Mouse (Mus musculus) heart, embryonic 14.5 days (tissue): ENCODE data around the gene Zfp451. TPM values are rescaled to one million over a fixed set of nuclear protein-coding genes. Genes with fewer than 3 reads are reported as not detected.
"Not testable (repeated sequence)": the region's sequence is repeated elsewhere in the genome, so short reads cannot be mapped to it uniquely, and the experiment has no call there.

ENCODE experiments used
- ATAC-seq: fragments of 200-750 bp; cut with Nextera tagmentation; 2 replicates; pipeline ENCODE4 v1.8.0; 2017; ENCODE audit warnings: low read depth, moderate TSS enrichment; ENCODE audit not compliant: insufficient number of reproducible peaks, insufficient read depth, low FRiP score
- H3K27ac ChIP-seq, 2 experiments: fragments of 200-500 bp in 1 of 2; fragments of 300-500 bp in 1 of 2; sonication (generic) in 1 of 2; replicated peaks in 1 of 2; 2 replicates each; pipeline ENCODE4 v1.5.1; 2012 to 2014; ENCODE audit warnings: low read depth in 2 of 2, low read length in 2 of 2, control low read depth in 1 of 2, mild to moderate bottlenecking in 1 of 2, mixed read lengths in 1 of 2; ENCODE audit not compliant: control insufficient read depth in 1 of 2, insufficient read depth in 1 of 2
- H3K27me3 ChIP-seq: fragments of 300-500 bp; sonication (generic); 2 replicates; pipeline ENCODE4 v1.6.1; 2014; ENCODE audit warnings: mild to moderate bottlenecking, low read length, control low read depth; ENCODE audit not compliant: control insufficient read depth, insufficient read depth
- H3K36me3 ChIP-seq: fragments of 300-500 bp; sonication (generic); 2 replicates; pipeline ENCODE4 v1.6.1; 2014; ENCODE audit warnings: mild to moderate bottlenecking, control low read depth, low read length, mixed read lengths; ENCODE audit not compliant: control insufficient read depth, insufficient read depth
- H3K4me1 ChIP-seq, 2 experiments: fragments of 200-500 bp in 1 of 2; fragments of 300-500 bp in 1 of 2; sonication (generic) in 1 of 2; 2 replicates each; pipeline ENCODE4 v1.6.1; 2012 to 2014; ENCODE audit warnings: low read length in 2 of 2, control low read depth in 1 of 2, mixed read lengths in 1 of 2; ENCODE audit not compliant: control insufficient read depth in 2 of 2, insufficient read depth in 2 of 2
- H3K4me2 ChIP-seq: fragments of 300-500 bp; sonication (generic); 2 replicates; pipeline ENCODE4 v1.6.1; 2014; ENCODE audit warnings: mild to moderate bottlenecking, low read length
- H3K4me3 ChIP-seq, 2 experiments: fragments of 200-500 bp in 1 of 2; fragments of 300-500 bp in 1 of 2; sonication (generic) in 1 of 2; 2 replicates each; pipeline ENCODE4 v1.5.1; 2012 to 2014; ENCODE audit warnings: low read length in 2 of 2, mild to moderate bottlenecking in 2 of 2, control low read depth in 1 of 2, low read depth in 1 of 2, moderate library complexity in 1 of 2; ENCODE audit not compliant: control insufficient read depth in 1 of 2, insufficient read depth in 1 of 2
- H3K9ac ChIP-seq: fragments of 300-500 bp; sonication (generic); 2 replicates; pipeline ENCODE4 v1.6.1; 2014; ENCODE audit warnings: mild to moderate bottlenecking, low read length
- H3K9me3 ChIP-seq: fragments of 300-500 bp; sonication (generic); 2 replicates; pipeline ENCODE4 v1.6.1; 2016; ENCODE audit warnings: low read length, control low read depth; ENCODE audit not compliant: control insufficient read depth
- WGBS: fragments of 180-500 bp; shearing (Covaris S2); extraction: QIAGEN DNeasy Blood & Tissue Kit; methylation state at CpG from one replicate; pipeline ENCODE4 v1.1.7; 2014; 5-methylcytosine and 5-hydroxymethylcytosine counted together
- polyA plus RNA-seq: library from polyadenylated mRNA; unstranded; fragments of >200 nt; fragmentation: Nextera tagmentation; extraction: Ambion mirVana; gene quantifications from 2 replicates; pipeline ENCODE4 v1.2.1, GENCODE M21; 2014

Zfp451 gene
- 18.3 and 18.7 TPM in 2 replicates for polyA plus RNA-seq

- H3K4me2 ChIP-seq, result peak within 1 kb of the TSS; percentile 80
- no peaks in the 10 kb centered on the region for H3K9me3 ChIP-seq
- under 1% methylated on average over 85 of the region's 85 CpGs for WGBS
- H3K36me3 ChIP-seq, result peaks cover 36% of the 10 kb centered on the region
- H3K4me1 ChIP-seq, result peaks cover 0 to 11% of the 10 kb centered on the region in 2 experiments; a peak in 3 of 4 replicates
- peak; percentile 93 for ATAC-seq
- peak within 1 kb of the TSS; percentile 83 to 93 for H3K27ac ChIP-seq
- no peaks in the 10 kb centered on the region for H3K27me3 ChIP-seq
- peak within 1 kb of the TSS; percentile 99 for H3K9ac ChIP-seq
- H3K4me3 ChIP-seq, result peak within 1 kb of the TSS; percentile 84 to 95
These were observed at the start of gene Zfp451 for GRCm38 (mm10) chr1:33813868-33814794. TSS of gene Zfp451 (minus strand) at chr1:33814595.

GRCm38 (mm10) chr1:33846807-33847206, 32.4 kb upstream of the Zfp451 start:
- no peak for ATAC-seq
- H3K9me3 ChIP-seq, result no peaks in the 10 kb centered on the region
- H3K4me1 ChIP-seq, result no peaks in the 10 kb centered on the region
- H3K36me3 ChIP-seq, result no peaks in the 10 kb centered on the region
- H3K27me3 ChIP-seq, result no peaks in the 10 kb centered on the region
- H3K9ac ChIP-seq, result no peak overlapping the region
- H3K4me3 ChIP-seq, result no peak overlapping the region
- no peak overlapping the region for H3K27ac ChIP-seq
- no peak overlapping the region for H3K4me2 ChIP-seq
- 90% methylated on average over 2 of the region's 2 CpGs for WGBS

GRCm38 (mm10) chr1:33843823-33844222, 29.4 kb upstream of the Zfp451 start:
- Histone ChIP-seq H3K9me3 (no peaks in the 10 kb centered on the region), H3K4me1 (no peaks in the 10 kb centered on the region), H3K36me3 (no peaks in the 10 kb centered on the region), H3K27me3 (no peaks in the 10 kb centered on the region), H3K9ac (no peak overlapping the region), H3K4me3 (no peak overlapping the region), H3K27ac (no peak overlapping the region), H3K4me2 (no peak overlapping the region)
- WGBS, result 81% methylated on average over 6 of the region's 6 CpGs
- ATAC-seq, result no peak

- not testable (repeated sequence) for H3K27me3 ChIP-seq, H3K4me2 ChIP-seq, H3K27ac ChIP-seq, H3K9me3 ChIP-seq, H3K9ac ChIP-seq, H3K4me1 ChIP-seq, H3K36me3 ChIP-seq, ATAC-seq, H3K4me3 ChIP-seq
- WGBS, result 88% methylated on average over 14 of the region's 14 CpGs
These were observed 24.6 kb upstream of the Zfp451 start for GRCm38 (mm10) chr1:33838952-33839351.

- H3K27ac ChIP-seq, result no peak overlapping the region
- no peak overlapping the region for H3K4me3 ChIP-seq
- H3K4me2 ChIP-seq, result no peak overlapping the region
- peaks cover 7% of the 10 kb centered on the region for H3K9me3 ChIP-seq
- H3K36me3 ChIP-seq, result no peaks in the 10 kb centered on the region
- H3K9ac ChIP-seq, result no peak overlapping the region
- no peak for ATAC-seq
- WGBS, result 62% methylated on average over 4 of the region's 4 CpGs
- no peaks in the 10 kb centered on the region for H3K27me3 ChIP-seq
- no peaks in the 10 kb centered on the region for H3K4me1 ChIP-seq
These were observed 16.2 kb upstream of the Zfp451 start for GRCm38 (mm10) chr1:33830586-33830985.

GRCm38 (mm10) chr1:33817931-33818330, 3.5 kb upstream of the Zfp451 start:
- H3K9ac ChIP-seq, result no peak overlapping the region
- H3K4me1 ChIP-seq, result peaks cover 0 to 6% of the 10 kb centered on the region in 2 experiments; a peak in 3 of 4 replicates
- H3K27ac ChIP-seq, result no peak overlapping the region
- 64% methylated on average over 2 of the region's 2 CpGs for WGBS
- no peak overlapping the region for H3K4me2 ChIP-seq
- H3K36me3 ChIP-seq, result peaks cover 5% of the 10 kb centered on the region; the same call in 1 of the 2 replicates
- no peak for ATAC-seq
- no peaks in the 10 kb centered on the region for H3K27me3 ChIP-seq
- H3K4me3 ChIP-seq, result no peak overlapping the region
- H3K9me3 ChIP-seq, result no peaks in the 10 kb centered on the region

- Histone ChIP-seq H3K27ac (peak overlapping the region; percentile 83 to 93), H3K9ac (peak overlapping the region; percentile 99), H3K27me3 (no peaks in the 10 kb centered on the region), H3K4me3 (peak overlapping the region; percentile 84 to 95), H3K36me3 (peaks cover 41% of the 10 kb centered on the region), H3K4me1 (peaks cover 0 to 11% of the 10 kb centered on the region in 2 experiments; a peak in 3 of 4 replicates), H3K9me3 (no peaks in the 10 kb centered on the region), H3K4me2 (peak overlapping the region; percentile 80)
- ATAC-seq, result no peak
- 8% methylated on average over 11 of the region's 11 CpGs for WGBS
These were observed 914 bp downstream of the Zfp451 start for GRCm38 (mm10) chr1:33813495-33813867.
